Mouse (Mus musculus) urinary bladder, postnatal 36 days (tissue): ENCODE measurements around the gene Traf7.

Source experiments
- DNase-seq, 2 experiments: peaks; one replicate each; pipeline ENCODE4 v3.0.0; 2022; ENCODE audit warnings: low spot score in 2 of 2, mixed read lengths in 1 of 2

Gene Traf7

GRCm38 (mm10) chr17:24545247-24545646 is 17.5 kb upstream of the Traf7 start:
- DNase-seq = no peak

GRCm38 (mm10) chr17:24544613-24545012 is 16.9 kb upstream of the Traf7 start:
- no peak for DNase-seq

- DNase-seq = no peak
Observed at GRCm38 (mm10) chr17:24540375-24540774, 12.6 kb upstream of the Traf7 start.

- DNase-seq = no peak
Observed at GRCm38 (mm10) chr17:24538950-24539349, 11.2 kb upstream of the Traf7 start.

- DNase-seq = no peak
Observed at GRCm38 (mm10) chr17:24537536-24537935, 9.8 kb upstream of the Traf7 start.

- DNase-seq = no peak
Observed at GRCm38 (mm10) chr17:24535300-24535699, 7.6 kb upstream of the Traf7 start.

GRCm38 (mm10) chr17:24534160-24534718 is 6.5 kb upstream of the Traf7 start, which contains the start of gene Rab26:
Gene Rab26, minus strand, starts transcription at chr17:24534210.
- DNase-seq = no peak

GRCm38 (mm10) chr17:24533099-24533992 is 5.6 kb upstream of the Traf7 start:
- DNase-seq = peak; percentile 72 to 80

- DNase-seq = no peak
Observed at GRCm38 (mm10) chr17:24532045-24532444, 4.3 kb upstream of the Traf7 start.

- no peak for DNase-seq
Observed at GRCm38 (mm10) chr17:24531064-24531463, 3.3 kb upstream of the Traf7 start.

- DNase-seq = no peak
Observed at GRCm38 (mm10) chr17:24530361-24531050, 2.8 kb upstream of the Traf7 start.

GRCm38 (mm10) chr17:24529883-24530282 is 2.1 kb upstream of the Traf7 start:
- no peak for DNase-seq

GRCm38 (mm10) chr17:24529007-24529451 is 1.3 kb upstream of the Traf7 start:
- DNase-seq = peak in 1 of 2 experiments; percentile 42

GRCm38 (mm10) chr17:24528560-24528918 is 801 bp upstream of the Traf7 start:
- DNase-seq = no peak

GRCm38 (mm10) chr17:24527315-24527714 is 423 bp downstream of the Traf7 start:
- DNase-seq = no peak

GRCm38 (mm10) chr17:24524734-24525133 is 3.0 kb downstream of the Traf7 start:
- DNase-seq = no peak

GRCm38 (mm10) chr17:24520450-24520849 is 7.3 kb downstream of the Traf7 start:
- DNase-seq = no peak

GRCm38 (mm10) chr17:24514270-24515257 is 13.2 kb downstream of the Traf7 start:
- DNase-seq = no peak

- peak; percentile 37 to 46 for DNase-seq
Observed at GRCm38 (mm10) chr17:24513609-24514008, 14.1 kb downstream of the Traf7 start.

GRCm38 (mm10) chr17:24507806-24508460 is 19.8 kb downstream of the Traf7 start:
- no peak for DNase-seq
